Mouse (Mus musculus): ENCODE results near the gene Kcnq1.

Gene Kcnq1

GRCm38 (mm10) chr7:143093847-143094246 is 12.3 kb upstream of the Kcnq1 start:
- no peak for DNase-seq (ENCODE audit: extremely low spot score)

- peak; percentile 82 for DNase-seq (ENCODE audit: extremely low spot score)
Observed at GRCm38 (mm10) chr7:143094592-143095553, 11.3 kb upstream of the Kcnq1 start, which contains the start of gene Trpm5. Gene Trpm5, minus strand, starts transcription at chr7:143094642.

- no peak for DNase-seq (ENCODE audit: extremely low spot score)
Observed at GRCm38 (mm10) chr7:143095554-143095907, 10.6 kb upstream of the Kcnq1 start.

GRCm38 (mm10) chr7:143100759-143101158 is 5.4 kb upstream of the Kcnq1 start:
- no peak for DNase-seq (ENCODE audit: extremely low spot score)

- no peak for DNase-seq (ENCODE audit: extremely low spot score)
Observed at GRCm38 (mm10) chr7:143105258-143105897, 784 bp upstream of the Kcnq1 start.

- DNase-seq (ENCODE audit: extremely low spot score) = peak; percentile 39
Observed at GRCm38 (mm10) chr7:143106672-143107465, 707 bp downstream of the Kcnq1 start.

GRCm38 (mm10) chr7:143108200-143108599 is 2.0 kb downstream of the Kcnq1 start:
- no peak for DNase-seq (ENCODE audit: extremely low spot score)

GRCm38 (mm10) chr7:143108996-143109660 is 3.0 kb downstream of the Kcnq1 start:
- DNase-seq (ENCODE audit: extremely low spot score) = no peak

- DNase-seq (ENCODE audit: extremely low spot score) = no peak
Observed at GRCm38 (mm10) chr7:143109696-143110095, 3.5 kb downstream of the Kcnq1 start.

GRCm38 (mm10) chr7:143110803-143111202 is 4.6 kb downstream of the Kcnq1 start:
- DNase-seq (ENCODE audit: extremely low spot score) = no peak

GRCm38 (mm10) chr7:143111719-143112118 is 5.6 kb downstream of the Kcnq1 start:
- DNase-seq (ENCODE audit: extremely low spot score) = no peak

GRCm38 (mm10) chr7:143112395-143112794 is 6.2 kb downstream of the Kcnq1 start:
- DNase-seq (ENCODE audit: extremely low spot score) = no peak

- DNase-seq (ENCODE audit: extremely low spot score) = no peak
Observed at GRCm38 (mm10) chr7:143114773-143115172, 8.6 kb downstream of the Kcnq1 start.

- no peak for DNase-seq (ENCODE audit: extremely low spot score)
Observed at GRCm38 (mm10) chr7:143116521-143116920, 10.4 kb downstream of the Kcnq1 start.

- DNase-seq (ENCODE audit: extremely low spot score) = no peak
Observed at GRCm38 (mm10) chr7:143119407-143119806, 13.2 kb downstream of the Kcnq1 start.

GRCm38 (mm10) chr7:143119826-143120225 is 13.7 kb downstream of the Kcnq1 start:
- no peak for DNase-seq (ENCODE audit: extremely low spot score)

- no peak for DNase-seq (ENCODE audit: extremely low spot score)
Observed at GRCm38 (mm10) chr7:143122191-143122590, 16.0 kb downstream of the Kcnq1 start.

GRCm38 (mm10) chr7:143123876-143124669 is 17.9 kb downstream of the Kcnq1 start:
- peak; percentile 80 for DNase-seq (ENCODE audit: extremely low spot score)

- no peak for DNase-seq (ENCODE audit: extremely low spot score)
Observed at GRCm38 (mm10) chr7:143124902-143125301, 18.7 kb downstream of the Kcnq1 start.

- no peak for DNase-seq (ENCODE audit: extremely low spot score)
Observed at GRCm38 (mm10) chr7:143132815-143133214, 26.7 kb downstream of the Kcnq1 start.

GRCm38 (mm10) chr7:143136125-143136524 is 30.0 kb downstream of the Kcnq1 start:
- DNase-seq (ENCODE audit: extremely low spot score) = no peak
